Mouse (Mus musculus) myocyte (in vitro differentiated cells): ENCODE results near the gene Catsper1.

Source experiments
- CEBPB ChIP-seq: IDR thresholded peaks from 2 replicates; pipeline ENCODE4 v1.6.1; 2011; ENCODE audit warnings: mild to moderate bottlenecking, moderate library complexity; ENCODE audit not compliant: poor library complexity, insufficient read depth, severe bottlenecking
- E2F4 ChIP-seq: IDR thresholded peaks from one replicate; pipeline ENCODE4 v1.6.1; 2011; ENCODE audit warnings: mild to moderate bottlenecking, control low read depth, moderate library complexity; ENCODE audit not compliant: insufficient read depth
- MAX ChIP-seq: IDR thresholded peaks from one replicate; pipeline ENCODE4 v1.6.1; 2011; ENCODE audit warnings: low read depth, mild to moderate bottlenecking, control low read depth
- MYOD1 ChIP-seq, 3 experiments: IDR thresholded peaks; one replicate each; pipeline ENCODE4 v1.6.1; 2011; ENCODE audit warnings: control low read depth in 2 of 3, low read depth in 2 of 3, mild to moderate bottlenecking in 2 of 3, moderate library complexity in 1 of 3; ENCODE audit not compliant: insufficient read length in 2 of 3, control insufficient read depth in 1 of 3
- MYOG ChIP-seq, 3 experiments: IDR thresholded peaks; one replicate each; pipeline ENCODE4 v1.6.1; 2011; ENCODE audit warnings: control low read depth in 2 of 3, low read depth in 2 of 3, mild to moderate bottlenecking in 2 of 3; ENCODE audit not compliant: insufficient read length in 2 of 3, control insufficient read depth in 1 of 3, insufficient read depth in 1 of 3
- POLR2A ChIP-seq: IDR thresholded peaks from one replicate; pipeline ENCODE4 v1.6.1; 2011; ENCODE audit warnings: low read depth, mild to moderate bottlenecking, control low read depth, moderate library complexity; ENCODE audit not compliant: insufficient read length
- POLR2AphosphoS2 ChIP-seq: IDR thresholded peaks from one replicate; pipeline ENCODE4 v1.6.1; 2011; ENCODE audit warnings: low read depth, control low read depth; ENCODE audit not compliant: insufficient read length
- TCF12 ChIP-seq: IDR thresholded peaks from one replicate; pipeline ENCODE4 v1.6.1; 2011; ENCODE audit warnings: mild to moderate bottlenecking, control low read depth; ENCODE audit not compliant: poor library complexity, insufficient read depth, severe bottlenecking
- TCF3 ChIP-seq: IDR thresholded peaks from one replicate; pipeline ENCODE4 v1.6.1; 2011; ENCODE audit warnings: low read depth, control low read depth; ENCODE audit not compliant: insufficient read length
- USF1 ChIP-seq: IDR thresholded peaks from one replicate; pipeline ENCODE4 v1.6.1; 2011; ENCODE audit warnings: low read depth, mild to moderate bottlenecking, control low read depth, moderate library complexity

GRCm38 (mm10) chr19:5374177-5374576 lies 38.6 kb downstream of the Catsper1 start:
- no peak for TF ChIP-seq POLR2A
- TF ChIP-seq MYOG (IDR thresholded peaks at IDR 0.05; ENCODE audit: control insufficient read depth in 1 of 3, insufficient read depth in 1 of 3, insufficient read length in 2 of 3, low read depth in 2 of 3), result no peak
- TF ChIP-seq TCF12, result no peak
- no peak for TF ChIP-seq USF1
- no peak for TF ChIP-seq MAX
- no peak for TF ChIP-seq POLR2AphosphoS2
- no peak for TF ChIP-seq MYOD1 (IDR thresholded peaks at IDR 0.05; ENCODE audit: control insufficient read depth in 1 of 3, insufficient read length in 2 of 3, low read depth in 2 of 3)
- TF ChIP-seq E2F4, result no peak
- TF ChIP-seq CEBPB, result no peak
- no peak for TF ChIP-seq TCF3
